Mouse (Mus musculus): ENCODE data around the gene Coro1c. TPM values are rescaled to one million over a fixed set of nuclear protein-coding genes. Genes with fewer than 3 reads are reported as not detected.
A peak's percentile ranks its signal among the peaks of the same experiment; 100 is the strongest.

Coro1c gene
- polyA plus RNA-seq, 1 experiment from 2014 or later, result 102 TPM

DNA sequence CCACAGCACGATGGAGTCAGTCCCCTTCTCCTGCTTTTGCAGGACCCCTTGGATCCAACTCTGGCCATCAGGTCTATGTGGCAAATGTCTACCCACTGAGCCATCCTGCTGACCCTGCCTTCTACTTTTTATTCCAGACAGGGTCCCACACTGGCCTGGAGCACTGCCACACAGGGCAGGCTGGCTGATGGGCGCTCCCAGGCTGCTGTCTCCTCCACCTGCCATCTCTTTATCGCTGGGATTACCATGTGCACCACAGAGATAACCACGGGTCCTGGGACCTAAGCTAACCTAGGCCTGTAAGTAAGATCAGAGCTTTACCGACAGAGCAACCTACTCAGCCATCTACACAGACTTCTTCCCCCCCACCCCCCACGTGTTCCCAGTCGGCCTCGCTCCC lies 61.9 kb downstream of the Coro1c start:
- WGBS, result 92% methylated on average over 8 of the region's 8 CpGs

DNA sequence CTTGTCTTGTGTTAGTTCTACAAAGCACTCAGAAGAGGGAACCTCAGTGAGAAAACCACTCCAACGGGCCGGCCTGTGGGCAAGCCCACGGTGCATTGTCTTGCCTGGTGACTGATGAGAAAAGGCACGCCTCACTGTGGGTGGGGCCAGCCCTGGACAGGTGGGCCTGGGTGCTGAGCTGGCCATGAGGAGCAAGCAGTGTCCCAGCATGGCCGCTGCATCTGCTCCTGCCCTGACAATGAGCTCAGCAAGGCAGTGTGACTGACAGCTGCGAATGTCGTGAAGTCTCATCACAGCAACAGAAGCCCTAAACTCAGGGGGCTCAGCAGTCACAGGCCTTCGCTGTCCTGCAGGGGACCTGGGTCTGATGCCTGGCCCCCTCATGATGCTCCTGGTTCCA lies 62.9 kb downstream of the Coro1c start:
- Histone ChIP-seq H3K4me2 (replicated peaks; ENCODE audit: low read depth, low read length) (no peak overlapping the region), H3K27ac (ENCODE audit: low read length) (no peak overlapping the region), H3K36me3 (ENCODE audit: insufficient read depth, low read length) (peaks cover 67% of the 10 kb centered on the region), H3K27me3 (replicated peaks; ENCODE audit: insufficient read depth, low read length) (no peaks in the 10 kb centered on the region), H3K4me1 (ENCODE audit: insufficient read depth, low read depth, low read length) (no peaks in the 10 kb centered on the region), H3K9me3 (ENCODE audit: low read length) (no peaks in the 10 kb centered on the region), H3K9ac (replicated peaks; ENCODE audit: low read depth) (no peak overlapping the region), H3K4me3 (ENCODE audit: low read depth, low read length) (no peak overlapping the region)
- DNase-seq (ENCODE audit: low spot score) (no peak), ATAC-seq (no peak)
- TF ChIP-seq CTCF (IDR thresholded peaks at IDR 0.05) (no peak), EP300 (IDR thresholded peaks at IDR 0.05) (no peak)
- WGBS, result 81% methylated on average over 8 of the region's 8 CpGs

More for the DNA sequence above, 61.9 kb downstream of the Coro1c start:
- H3K27ac ChIP-seq (ENCODE audit: low read length), result no peak overlapping the region
- no peaks in the 10 kb centered on the region for H3K4me1 ChIP-seq (ENCODE audit: insufficient read depth, low read depth, low read length)
- DNase-seq (ENCODE audit: low spot score) (no peak), ATAC-seq (no peak)
- H3K4me2 ChIP-seq (replicated peaks; ENCODE audit: low read depth, low read length), result no peak overlapping the region
- H3K4me3 ChIP-seq (ENCODE audit: low read depth, low read length), result no peak overlapping the region
- no peak for TF ChIP-seq CTCF (IDR thresholded peaks at IDR 0.05)
- TF ChIP-seq EP300 (IDR thresholded peaks at IDR 0.05), result no peak
- no peak overlapping the region for H3K9ac ChIP-seq (replicated peaks; ENCODE audit: low read depth)
- no peaks in the 10 kb centered on the region for H3K27me3 ChIP-seq (replicated peaks; ENCODE audit: insufficient read depth, low read length)
- peaks cover 78% of the 10 kb centered on the region for H3K36me3 ChIP-seq (ENCODE audit: insufficient read depth, low read length)
- H3K9me3 ChIP-seq (ENCODE audit: low read length), result no peaks in the 10 kb centered on the region

DNA sequence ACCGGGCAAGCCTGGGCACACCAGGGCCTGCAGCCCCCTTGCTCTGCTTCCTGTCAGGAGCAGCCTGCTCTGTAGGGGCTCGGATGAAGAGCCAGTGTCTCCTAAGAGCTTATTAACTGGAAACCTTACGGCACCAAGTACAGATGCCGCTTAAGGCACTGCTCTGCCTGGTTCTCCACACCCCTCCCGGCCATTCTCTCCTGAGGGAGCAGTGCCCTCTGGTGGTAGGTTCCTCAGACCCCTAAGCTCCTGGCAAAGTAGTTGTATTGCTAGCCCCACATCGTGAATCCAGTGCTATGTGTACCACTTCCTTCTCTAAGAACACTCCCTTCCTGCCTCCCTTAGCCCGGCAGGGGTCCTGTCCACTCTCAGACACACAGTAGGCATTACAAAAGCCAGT lies 63.8 kb downstream of the Coro1c start:
- Histone ChIP-seq H3K9ac (replicated peaks; ENCODE audit: low read depth) (no peak overlapping the region), H3K36me3 (ENCODE audit: insufficient read depth, low read length) (peaks cover 61% of the 10 kb centered on the region), H3K27me3 (replicated peaks; ENCODE audit: insufficient read depth, low read length) (no peaks in the 10 kb centered on the region), H3K9me3 (ENCODE audit: low read length) (no peaks in the 10 kb centered on the region), H3K4me3 (ENCODE audit: low read depth, low read length) (no peak overlapping the region), H3K4me1 (ENCODE audit: insufficient read depth, low read depth, low read length) (no peaks in the 10 kb centered on the region), H3K27ac (ENCODE audit: low read length) (no peak overlapping the region), H3K4me2 (replicated peaks; ENCODE audit: low read depth, low read length) (no peak overlapping the region; the same call in 1 of the 2 replicates)
- 49% methylated on average over 7 of the region's 7 CpGs for WGBS
- peak; percentile 59 for ATAC-seq
- DNase-seq (ENCODE audit: low spot score), result peak; percentile 70
- TF ChIP-seq CTCF (IDR thresholded peaks at IDR 0.05), result peak; percentile 80
- TF ChIP-seq EP300 (IDR thresholded peaks at IDR 0.05), result no peak

DNA sequence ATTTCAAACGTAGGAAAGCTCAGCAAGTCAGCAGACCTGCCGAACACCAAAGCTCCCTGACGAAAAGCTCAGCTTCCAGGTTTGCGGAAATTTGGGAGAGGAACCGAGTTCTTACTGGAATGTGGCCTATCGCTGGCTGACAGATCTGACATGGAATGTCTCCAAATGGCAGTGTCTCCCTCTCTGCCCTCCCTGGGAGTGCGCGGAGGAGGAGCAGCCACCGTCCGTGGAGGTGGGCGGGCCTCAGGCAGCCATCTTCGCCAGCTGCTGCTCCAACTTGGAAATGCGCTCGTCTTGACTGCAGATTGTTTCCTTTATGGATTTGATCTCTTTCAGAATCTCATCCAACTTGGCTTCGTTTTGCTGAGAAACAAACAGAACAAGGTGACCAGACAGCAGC lies 64.5 kb downstream of the Coro1c start:
- Histone ChIP-seq H3K9me3 (ENCODE audit: low read length) (no peaks in the 10 kb centered on the region), H3K4me2 (replicated peaks; ENCODE audit: low read depth, low read length) (no peak overlapping the region; the same call in 1 of the 2 replicates), H3K36me3 (ENCODE audit: insufficient read depth, low read length) (peaks cover 55% of the 10 kb centered on the region), H3K4me1 (ENCODE audit: insufficient read depth, low read depth, low read length) (no peaks in the 10 kb centered on the region), H3K9ac (replicated peaks; ENCODE audit: low read depth) (no peak overlapping the region), H3K4me3 (ENCODE audit: low read depth, low read length) (no peak overlapping the region), H3K27me3 (replicated peaks; ENCODE audit: insufficient read depth, low read length) (no peaks in the 10 kb centered on the region), H3K27ac (ENCODE audit: low read length) (no peak overlapping the region)
- TF ChIP-seq CTCF (IDR thresholded peaks at IDR 0.05) (no peak), EP300 (IDR thresholded peaks at IDR 0.05) (no peak)
- DNase-seq (ENCODE audit: low spot score), result peak; percentile 39
- 62% methylated on average over 15 of the region's 15 CpGs for WGBS
- ATAC-seq, result peak; percentile 55

DNA sequence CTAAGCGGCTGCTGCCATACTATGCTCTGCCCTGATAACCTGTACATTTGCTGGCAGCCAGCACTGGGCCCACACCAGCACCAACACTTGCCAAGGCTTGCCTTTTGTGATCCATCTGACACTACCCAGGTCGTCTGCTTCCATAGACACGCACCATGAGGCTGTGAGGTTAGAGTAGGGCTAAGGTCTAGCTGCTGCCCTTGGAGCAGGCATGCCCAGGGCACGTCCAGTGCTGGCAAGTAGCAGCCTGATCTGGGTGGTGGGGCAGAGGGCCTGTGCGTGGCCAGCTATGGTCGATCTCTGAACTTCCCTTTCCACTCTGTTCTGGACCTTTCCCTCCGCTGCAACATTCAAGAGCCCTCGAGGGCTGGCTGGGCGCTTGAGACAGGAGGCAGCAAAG lies 65.7 kb downstream of the Coro1c start:
- Histone ChIP-seq H3K27me3 (replicated peaks; ENCODE audit: insufficient read depth, low read length) (no peaks in the 10 kb centered on the region), H3K9ac (replicated peaks; ENCODE audit: low read depth) (no peak overlapping the region), H3K36me3 (ENCODE audit: insufficient read depth, low read length) (peaks cover 47% of the 10 kb centered on the region), H3K4me3 (ENCODE audit: low read depth, low read length) (no peak overlapping the region), H3K4me2 (replicated peaks; ENCODE audit: low read depth, low read length) (no peak overlapping the region), H3K4me1 (ENCODE audit: insufficient read depth, low read depth, low read length) (no peaks in the 10 kb centered on the region), H3K9me3 (ENCODE audit: low read length) (no peaks in the 10 kb centered on the region), H3K27ac (ENCODE audit: low read length) (no peak overlapping the region)
- WGBS, result 88% methylated on average over 9 of the region's 9 CpGs
- no peak for DNase-seq (ENCODE audit: low spot score)
- TF ChIP-seq CTCF (IDR thresholded peaks at IDR 0.05) (no peak), EP300 (IDR thresholded peaks at IDR 0.05) (no peak)
- ATAC-seq, result no peak

DNA sequence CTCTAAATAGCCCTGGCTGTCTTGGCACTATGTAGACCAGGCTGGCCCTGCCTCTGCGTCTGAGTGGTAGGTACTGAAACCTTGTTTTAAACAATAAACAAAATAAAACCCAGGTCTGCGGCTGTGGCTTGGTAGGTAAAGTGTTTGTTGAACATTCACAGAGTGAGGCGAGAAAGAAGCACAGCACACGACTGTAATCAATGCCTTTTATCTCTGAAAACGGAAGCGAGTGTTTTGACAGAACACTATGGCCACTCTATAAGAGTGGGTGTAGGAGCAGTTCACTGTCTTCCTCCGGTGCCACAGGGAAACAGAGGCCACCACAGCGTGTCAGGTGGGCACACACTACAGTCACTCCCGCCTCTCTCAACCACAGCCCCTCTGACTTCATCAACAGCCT lies 66.3 kb downstream of the Coro1c start:
- H3K9ac ChIP-seq (replicated peaks; ENCODE audit: low read depth), result no peak overlapping the region
- H3K27me3 ChIP-seq (replicated peaks; ENCODE audit: insufficient read depth, low read length), result no peaks in the 10 kb centered on the region
- no peak for ATAC-seq
- H3K9me3 ChIP-seq (ENCODE audit: low read length), result no peaks in the 10 kb centered on the region
- H3K27ac ChIP-seq (ENCODE audit: low read length), result no peak overlapping the region
- H3K36me3 ChIP-seq (ENCODE audit: insufficient read depth, low read length), result peaks cover 40% of the 10 kb centered on the region
- TF ChIP-seq EP300 (IDR thresholded peaks at IDR 0.05) (no peak), CTCF (IDR thresholded peaks at IDR 0.05) (no peak)
- H3K4me3 ChIP-seq (ENCODE audit: low read depth, low read length), result no peak overlapping the region
- DNase-seq (ENCODE audit: low spot score), result no peak
- WGBS, result 69% methylated on average over 9 of the region's 9 CpGs
- no peak overlapping the region for H3K4me2 ChIP-seq (replicated peaks; ENCODE audit: low read depth, low read length)
- no peaks in the 10 kb centered on the region for H3K4me1 ChIP-seq (ENCODE audit: insufficient read depth, low read depth, low read length)

Data from lung, postnatal 0 days (tissue).